Mouse (Mus musculus) mesoderm, embryonic 11.5 days (tissue): ENCODE data around the gene Vmn1r69.

Source experiments
- DNase-seq: peaks from one replicate; pipeline ENCODE4 v3.0.0-alpha.2; 2012; ENCODE audit warnings: low read depth, low spot score

Gene Vmn1r69

DNA sequence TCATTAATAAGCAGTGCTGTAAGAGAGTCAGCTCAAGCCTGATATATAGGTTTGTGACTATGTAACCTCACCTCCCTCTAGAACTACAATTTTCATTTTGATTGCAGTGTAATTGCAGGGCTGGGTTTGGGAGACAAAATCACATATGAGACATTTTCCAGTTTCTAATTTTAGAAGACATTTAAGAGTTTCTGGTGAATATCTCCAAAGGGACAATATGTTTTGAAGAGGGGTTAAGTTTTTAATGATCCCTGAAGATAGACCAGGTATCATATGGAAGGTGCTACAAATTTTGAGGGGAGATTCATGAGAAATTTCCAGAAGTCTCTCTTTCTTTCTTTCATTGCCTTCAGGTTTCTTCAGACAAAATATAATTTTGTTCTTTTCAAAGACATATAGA is at the start of gene Vmn1r69:
Gene Vmn1r69, minus strand, starts transcription at position 101 of the 400 bp plus-strand sequence.
- no peak for DNase-seq

DNA sequence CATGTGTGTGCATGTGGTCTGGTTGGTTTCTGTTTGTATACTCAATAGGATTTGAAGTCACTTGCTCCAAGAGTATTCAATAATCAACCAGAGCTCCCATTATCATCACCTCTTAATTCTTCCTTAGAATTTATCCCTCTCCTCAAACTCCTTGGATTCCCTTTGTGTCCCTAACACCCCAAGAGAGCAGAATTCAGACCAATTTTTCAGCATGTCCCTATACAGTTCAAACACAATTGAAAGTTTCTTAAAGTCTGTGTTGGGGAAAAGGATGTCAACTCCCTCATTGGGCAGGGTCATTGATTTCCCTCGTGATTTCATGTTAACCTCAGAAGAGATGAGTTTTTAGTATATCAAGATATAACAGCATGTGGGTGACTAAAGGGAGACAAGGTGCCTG is 17.8 kb upstream of the Vmn1r69 start, which contains the start of gene Vmn1r70:
Gene Vmn1r70, plus strand, starts transcription at position 301 of the 400 bp plus-strand sequence.
- DNase-seq = no peak

DNA sequence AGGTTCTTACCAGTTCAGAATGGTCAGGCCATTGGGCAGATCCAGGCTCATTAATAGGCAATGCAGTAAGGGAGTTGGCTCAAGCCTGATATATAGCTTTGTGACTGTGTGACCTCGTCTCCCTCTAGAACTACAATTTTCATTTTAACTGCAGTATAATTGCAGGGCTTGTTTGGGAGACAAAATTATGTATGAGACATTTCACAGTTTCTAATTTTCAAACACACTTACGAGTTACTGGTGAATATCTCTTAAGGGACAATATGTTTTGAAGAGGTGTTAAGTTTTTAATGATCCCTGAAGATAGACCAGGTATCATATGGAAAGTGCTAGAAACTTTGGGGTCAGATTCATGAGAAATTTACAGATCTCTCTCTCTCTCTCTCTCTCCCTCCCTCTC is 55.1 kb downstream of the Vmn1r69 start, which contains the start of gene Vmn1r68:
Gene Vmn1r68, minus strand, starts transcription at position 101 of the 400 bp plus-strand sequence.
- DNase-seq = no peak
